In the genomic region with DNA sequence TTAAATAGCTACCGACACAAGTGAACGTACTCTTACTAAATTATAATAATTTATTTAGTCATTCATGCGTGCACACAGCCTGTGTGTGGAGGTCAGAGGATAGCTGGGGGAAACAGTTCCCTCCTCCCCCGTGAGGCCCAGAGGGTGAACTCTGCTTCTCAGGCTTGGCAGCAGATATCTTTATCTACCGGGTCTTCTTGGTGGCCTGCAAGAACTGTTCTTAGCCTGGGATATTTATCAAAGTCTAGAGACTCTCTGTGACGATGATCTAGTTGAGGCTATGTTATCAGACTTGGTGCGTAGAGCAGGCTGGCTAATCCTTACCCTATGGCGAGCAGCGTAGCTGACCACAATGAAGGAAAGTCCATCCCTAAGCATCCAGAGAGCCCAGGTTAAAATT, we compare ENCODE assay signal across 23 mouse cellular contexts. TPM values are rescaled to one million over a fixed set of nuclear protein-coding genes. Genes with fewer than 3 reads are reported as not detected.
"Had no signal": no experiment of that assay in that cellular context is flagged by ENCODE, and none has a peak within 500 bp of the region (broad histone marks: within the 10 kb centered on the region; RNA-seq: fewer than 3 reads in every experiment).

No protein-coding gene starts in this region.

- H3K36me3 ChIP-seq: lung, embryonic 15.5 days; midbrain, embryonic 12.5 days; neural tube, embryonic 13.5 days had no signal

- H3K4me2 ChIP-seq: lung, embryonic 15.5 days; midbrain, embryonic 12.5 days; neural tube, embryonic 13.5 days had no signal

- H3K9me3 ChIP-seq: lung, embryonic 15.5 days had no signal

- H3K4me3 ChIP-seq: layer of hippocampus, adult 2 months; left cerebral cortex, adult 2 months; lung, embryonic 15.5 days; midbrain, embryonic 12.5 days; myocyte; neural tube, embryonic 13.5 days had no signal

- H3K27ac ChIP-seq: kidney, postnatal 0 days; layer of hippocampus, adult 2 months; left cerebral cortex, adult 2 months; lung, embryonic 15.5 days; midbrain, embryonic 12.5 days; neural tube, embryonic 13.5 days; stomach, postnatal 0 days had no signal

- H3K4me1 ChIP-seq: lung, embryonic 15.5 days had no signal

- H3K9ac ChIP-seq: lung, embryonic 15.5 days; midbrain, embryonic 12.5 days; neural tube, embryonic 13.5 days had no signal

- ATAC-seq: inflammation-experienced regulatory T-cells, adult 6 months; intestine, embryonic 16.5 days; midbrain, embryonic 16.5 days had no signal

- DNase-seq: kidney, adult 2 months; kidney, postnatal 25 days; layer of hippocampus, adult 9-11 months; layer of hippocampus, postnatal 36 days; lung, adult 18-20 months; lung, postnatal 10 days; lung, postnatal 36 days; right cerebral cortex, adult 18-20 months; right cerebral cortex, postnatal 14 days; right cerebral cortex, postnatal 4 days; thymus, postnatal 25 days had no signal

- H3K27me3 ChIP-seq: lung, embryonic 15.5 days; midbrain, embryonic 12.5 days; neural tube, embryonic 13.5 days had no signal

RNA-seq across cellular contexts. Expression of gene Ksr2, which starts 45.1 kb away (rescaled TPM):
- total RNA-seq: monocyte, adult 5-6 weeks had no signal
